Comparison of ENCODE assay signal across 9 mouse cellular contexts in the genomic region with DNA sequence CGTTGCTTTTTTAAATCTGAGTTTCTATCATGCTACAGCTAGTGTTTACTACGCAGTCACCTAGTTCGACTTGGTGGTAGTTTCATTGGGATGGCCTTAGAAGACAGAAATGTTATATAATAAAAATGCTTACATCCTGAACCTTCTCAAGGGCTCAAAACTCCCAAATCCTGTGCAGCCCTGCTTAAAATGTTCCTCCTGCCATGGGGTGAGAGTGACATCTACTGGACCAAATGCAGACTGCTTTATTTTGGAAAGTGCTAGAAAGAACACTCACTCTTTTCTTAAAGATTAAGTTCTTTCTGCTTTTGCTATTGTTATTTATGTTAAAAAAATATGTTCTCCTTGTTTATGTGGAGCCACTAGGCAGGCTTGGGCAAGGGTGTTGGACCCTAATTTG.
DNase-seq lines count a peak whose midpoint lies in the region; ATAC-seq and TF ChIP-seq lines count a peak whose summit lies in the region.
"Had no signal": no experiment of that assay in that cellular context is flagged by ENCODE, and none has a peak within 500 bp of the region (broad histone marks: within the 10 kb centered on the region; RNA-seq: fewer than 3 reads in every experiment).

No protein-coding gene starts in this region.

- TF ChIP-seq CTCF in gastrocnemius, adult 2 months (IDR thresholded peaks at IDR 0.05), result peak; percentile 91

- ATAC-seq in inflammation-experienced regulatory T-cells, adult 6 months, result peak; percentile 70
- ATAC-seq in megakaryocyte progenitor cell, adult 5-6 weeks (replicated peaks; ENCODE audit: poor library complexity), result peak; percentile 92

- H3K4me3 ChIP-seq in gastrocnemius, adult 2 months, result no peak overlapping the region
- H3K4me3 ChIP-seq: megakaryocyte, embryonic 14.5 days had no signal

- peak; percentile 17 for DNase-seq in gastrocnemius, adult 2 months
- DNase-seq in gastrocnemius, postnatal 25 days, result no peak
- peak; percentile 36 to 61 for DNase-seq in right cerebral cortex, postnatal 10 days (ENCODE audit: low spot score in 2 of 2)
- DNase-seq in right cerebral cortex, postnatal 36 days (ENCODE audit: low spot score in 2 of 2), result no peak
- DNase-seq in cerebellum, postnatal 14 days, result peak; percentile 53 to 54
- peak; percentile 37 for DNase-seq in thymus, postnatal 14 days

- H3K27ac ChIP-seq in gastrocnemius, adult 2 months, result no peak overlapping the region

- intact Hi-C loops in gastrocnemius, adult 2 months (cut with DNase I), result loop anchor here (2.0 to 10.0 kb wide), 4 partner anchors 208 to 486 kb away; a partner anchor contains a TSS

Comparison
In these comparisons a context has a peak if more than half of its experiments do, and no peak if none do; other contexts are left out.
1. DNase-seq: peak in gastrocnemius, adult 2 months (single experiment), right cerebral cortex, postnatal 10 days (2 of 2), cerebellum, postnatal 14 days (2 of 2) and thymus, postnatal 14 days (single experiment); none in gastrocnemius, postnatal 25 days (single experiment) and right cerebral cortex, postnatal 36 days (0 of 2).